Mouse (Mus musculus) lung, adult 2 months (tissue): ENCODE measurements around the gene Sfswap. TPM values are rescaled to one million over a fixed set of nuclear protein-coding genes. Genes with fewer than 3 reads are reported as not detected.
"Not testable (repeated sequence)": the region's sequence is repeated elsewhere in the genome, so short reads cannot be mapped to it uniquely, and the experiment has no call there.

Experiments
- DNase-seq: peaks from one replicate; pipeline ENCODE4 v3.0.0; 2022
- H3K4me1 ChIP-seq: fragments of 200-500 bp; 2 replicates; pipeline ENCODE4 v1.6.1; 2011; ENCODE audit warnings: low read length; ENCODE audit not compliant: control insufficient read depth, insufficient read depth
- H3K4me3 ChIP-seq: fragments of 200-500 bp; replicated peaks from 2 replicates; pipeline ENCODE3; 2011; ENCODE audit warnings: low read depth, mild to moderate bottlenecking, control low read depth, low read length; ENCODE audit errors: extremely low read depth
- CTCF ChIP-seq: fragments of 200-500 bp; IDR thresholded peaks from 2 replicates; pipeline ENCODE4 v1.5.1; 2011; ENCODE audit warnings: mild to moderate bottlenecking, low read length, control low read depth; ENCODE audit not compliant: insufficient read depth
- POLR2A ChIP-seq: fragments of 200-500 bp; IDR thresholded peaks from 2 replicates; pipeline ENCODE4 v1.6.1; 2011; ENCODE audit warnings: low read depth, mild to moderate bottlenecking, control low read depth, low read length, borderline replicate concordance; ENCODE audit errors: extremely low read depth
- WGBS: fragments of 180-500 bp; shearing (Covaris S2); methylation state at CpG from one replicate; pipeline ENCODE4 v1.1.7; 2018; 5-methylcytosine and 5-hydroxymethylcytosine counted together
- polyA plus RNA-seq: library from polyadenylated mRNA; depleted of rRNA; stranded (reverse); fragments of >200 nt; gene quantifications from 2 replicates; pipeline ENCODE4 v1.2.3, GENCODE M21; 2012; rRNA removed

Gene Sfswap
- polyA plus RNA-seq = 74.8 and 83.4 TPM in 2 replicates

- peak; percentile 87 for DNase-seq
- WGBS = under 1% methylated on average over 66 of the region's 66 CpGs
- H3K4me1 ChIP-seq = peaks cover 10% of the 10 kb centered on the region
- TF ChIP-seq CTCF = no peak
- peak; percentile 50; the same call in 1 of the 2 replicates for TF ChIP-seq POLR2A
- H3K4me3 ChIP-seq = peak within 1 kb of the TSS; percentile 100
Measured at GRCm38 (mm10) chr5:129500722-129501634, at the start of gene Sfswap. Gene Sfswap, plus strand, starts transcription at chr5:129501221.

DNA sequence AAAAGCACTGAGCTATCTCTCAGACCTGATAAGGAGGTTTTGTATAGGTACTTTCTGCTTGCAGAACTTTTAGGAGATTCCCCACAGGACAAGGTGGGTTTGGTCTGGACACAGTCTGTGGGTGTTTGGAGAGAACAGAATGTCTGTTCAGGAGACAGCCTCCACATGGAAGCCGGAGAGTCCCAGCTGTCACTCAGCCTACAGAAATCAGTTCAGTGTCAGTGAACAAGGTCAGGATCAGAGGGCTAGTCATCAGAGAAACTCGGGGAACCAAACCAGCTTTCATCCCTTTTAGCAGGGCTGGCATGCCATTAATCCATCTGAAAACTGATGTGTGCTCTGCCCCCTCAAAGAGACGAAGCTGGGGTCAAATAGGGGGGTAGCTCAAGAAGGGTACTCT is 48.5 kb upstream of the Sfswap start:
- no peak for TF ChIP-seq POLR2A
- no peak for TF ChIP-seq CTCF
- no peak overlapping the region for H3K4me3 ChIP-seq
- 36% methylated on average over 3 of the region's 3 CpGs for WGBS
- DNase-seq = no peak
- H3K4me1 ChIP-seq = no peaks in the 10 kb centered on the region

GRCm38 (mm10) chr5:129454802-129455528 is 46.1 kb upstream of the Sfswap start:
- Histone ChIP-seq H3K4me3 (no peak overlapping the region), H3K4me1 (no peaks in the 10 kb centered on the region)
- WGBS = 8% methylated on average over 13 of the region's 13 CpGs
- TF ChIP-seq CTCF (no peak), POLR2A (no peak)
- peak; percentile 28 for DNase-seq

GRCm38 (mm10) chr5:129455529-129455896 is 45.5 kb upstream of the Sfswap start:
- DNase-seq = no peak
- no peak for TF ChIP-seq POLR2A
- TF ChIP-seq CTCF = no peak
- 43% methylated on average over 2 of the region's 2 CpGs for WGBS
- Histone ChIP-seq H3K4me1 (no peaks in the 10 kb centered on the region), H3K4me3 (no peak overlapping the region)

GRCm38 (mm10) chr5:129456579-129457140 is 44.4 kb upstream of the Sfswap start:
- Histone ChIP-seq H3K4me1 (no peaks in the 10 kb centered on the region), H3K4me3 (no peak overlapping the region)
- 50% methylated on average over 9 of the region's 9 CpGs for WGBS
- TF ChIP-seq POLR2A (no peak), CTCF (no peak)
- DNase-seq = no peak

DNA sequence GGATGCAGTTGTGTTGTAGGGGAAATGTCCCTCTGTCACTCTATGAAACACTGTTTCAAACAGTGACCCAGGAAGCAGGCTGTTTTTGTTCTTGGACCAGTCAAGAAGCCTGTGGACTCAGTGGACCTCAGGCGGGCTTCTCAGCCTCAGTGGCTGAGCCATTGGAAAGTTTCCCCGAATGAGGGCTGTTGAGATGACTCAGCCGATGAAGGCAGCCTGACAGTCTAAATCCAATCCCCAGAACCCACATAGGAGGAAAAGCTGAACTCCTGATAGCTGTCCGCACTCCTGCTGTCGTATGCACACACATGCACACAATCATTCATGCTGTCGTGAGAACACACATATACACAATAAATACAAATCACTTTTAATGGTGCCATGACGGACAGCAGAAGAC is 42.9 kb upstream of the Sfswap start:
- Histone ChIP-seq H3K4me1 (no peaks in the 10 kb centered on the region), H3K4me3 (no peak overlapping the region)
- DNase-seq = no peak
- TF ChIP-seq POLR2A = no peak
- TF ChIP-seq CTCF = no peak
- 67% methylated on average over 7 of the region's 7 CpGs for WGBS

DNA sequence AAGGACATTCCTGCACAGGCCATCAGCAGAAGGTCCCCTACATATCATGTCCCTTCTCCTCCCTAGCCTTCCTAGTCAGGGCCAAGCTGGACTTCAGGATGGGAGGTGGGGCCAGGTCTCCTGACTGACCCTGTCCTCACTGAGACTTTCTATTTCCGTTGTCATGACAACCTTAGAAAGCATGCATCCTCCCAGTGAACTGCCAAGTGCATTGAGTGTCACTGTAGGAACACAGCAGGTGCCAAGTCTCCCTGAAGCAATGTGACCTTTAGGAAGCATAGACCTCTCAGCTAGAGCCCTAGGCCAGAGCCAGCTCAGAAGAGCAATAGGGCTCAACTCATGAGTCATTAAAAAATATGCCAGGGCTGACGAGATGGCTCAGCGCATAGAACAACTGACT is 42.5 kb upstream of the Sfswap start:
- Histone ChIP-seq H3K4me3 (no peak overlapping the region), H3K4me1 (no peaks in the 10 kb centered on the region; the same call in 1 of the 2 replicates)
- 81% methylated on average over 3 of the region's 3 CpGs for WGBS
- TF ChIP-seq POLR2A (no peak), CTCF (no peak)
- DNase-seq = no peak

GRCm38 (mm10) chr5:129460798-129461476 is 40.1 kb upstream of the Sfswap start:
- no peak overlapping the region for H3K4me3 ChIP-seq
- no peak for TF ChIP-seq CTCF
- no peak for TF ChIP-seq POLR2A
- 43% methylated on average over 11 of the region's 11 CpGs for WGBS
- no peak for DNase-seq
- no peaks in the 10 kb centered on the region; the same call in 1 of the 2 replicates for H3K4me1 ChIP-seq

GRCm38 (mm10) chr5:129463648-129464047 is 37.4 kb upstream of the Sfswap start:
- 29% methylated on average over 9 of the region's 9 CpGs for WGBS
- DNase-seq = not testable (repeated sequence)

More at GRCm38 (mm10) chr5:129463648-129464047, 37.4 kb upstream of the Sfswap start:
- H3K4me3 ChIP-seq, H3K4me1 ChIP-seq: not testable (repeated sequence)
